Mouse (Mus musculus): ENCODE data around the gene Uba7.

- no peak for TF ChIP-seq CTCF (IDR thresholded peaks at IDR 0.05; ENCODE audit: low read depth, low read length)
- no peak for TF ChIP-seq POLR2A (IDR thresholded peaks at IDR 0.05; ENCODE audit: insufficient read depth, low read length)
- TF ChIP-seq EP300 (IDR thresholded peaks at IDR 0.05; ENCODE audit: insufficient read depth, low read depth, low read length) = no peak
Observed at GRCm38 (mm10) chr9:107994464-107994863, 19.2 kb downstream of the Uba7 start.
